1 mouse cellular context compared by ENCODE assay signal in genomic region chr8:123190678-123191077, GRCm38 (mm10).
A peak's percentile ranks its signal among the peaks of the same experiment; 100 is the strongest.
TF ChIP-seq lines count a peak whose summit lies in the region.

No protein-coding gene starts in this region.

TF ChIP-seq in CH12.LX, 34 proteins besides CTCF, POLR2A, EP300 and RAD21:
- TF ChIP-seq MXI1 (IDR thresholded peaks at IDR 0.05; ENCODE audit: low read depth, low read length) (no peak), ZC3H11A (IDR thresholded peaks at IDR 0.05; ENCODE audit: low read depth, low read length) (no peak), ZNF384 (IDR thresholded peaks at IDR 0.05; ENCODE audit: low read depth, low read length) (peak; percentile 90), KAT2A (IDR thresholded peaks at IDR 0.05; ENCODE audit: insufficient replicate concordance, low read length) (no peak), TCF12 (IDR thresholded peaks at IDR 0.05; ENCODE audit: low read depth, low read length) (no peak), GABPA (IDR thresholded peaks at IDR 0.05; ENCODE audit: insufficient replicate concordance, low read depth, low read length) (no peak), SMC3 (IDR thresholded peaks at IDR 0.05; ENCODE audit: low read depth, low read length) (peak; percentile 59), MEF2A (IDR thresholded peaks at IDR 0.05; ENCODE audit: borderline replicate concordance, low read depth, low read length) (no peak), TBP (conservative IDR thresholded peaks at IDR 0.05; ENCODE audit: low read depth, low read length) (no peak), BHLHE40 (IDR thresholded peaks at IDR 0.05; ENCODE audit: low read depth, low read length) (no peak)
